Mouse (Mus musculus) heart, adult 2 months (tissue): Measurements from ENCODE around the gene Bod1l. TPM values are rescaled to one million over a fixed set of nuclear protein-coding genes. Genes with fewer than 3 reads are reported as not detected.

ENCODE experiments used
- DNase-seq, 2 experiments: peaks; one replicate each; pipeline ENCODE4 v3.0.0; 2021
- H3K27ac ChIP-seq: fragments of 200-600 bp; 2 replicates; pipeline ENCODE4 v1.8.1; 2022
- H3K27me3 ChIP-seq: fragments of 200-500 bp; 2 replicates; pipeline ENCODE4 v1.6.1; 2012; ENCODE audit warnings: mild to moderate bottlenecking, low read length, inconsistent platforms, mixed read lengths; ENCODE audit not compliant: control insufficient read depth, insufficient read depth
- H3K36me3 ChIP-seq: fragments of 200-500 bp; 2 replicates; pipeline ENCODE4 v1.6.1; 2012; ENCODE audit warnings: low read length, inconsistent platforms; ENCODE audit not compliant: control insufficient read depth, insufficient read depth
- H3K4me1 ChIP-seq: fragments of 200-500 bp; 2 replicates; pipeline ENCODE4 v1.6.1; 2011; ENCODE audit warnings: low read length; ENCODE audit not compliant: control insufficient read depth, insufficient read depth
- H3K4me3 ChIP-seq: fragments of 200-600 bp; 2 replicates; pipeline ENCODE4 v1.8.1; 2022
- H3K79me2 ChIP-seq: fragments of 200-500 bp; replicated peaks from 2 replicates; pipeline ENCODE4 v1.6.1; 2012; ENCODE audit warnings: mild to moderate bottlenecking, inconsistent platforms, low read length, moderate library complexity, mixed read lengths; ENCODE audit not compliant: control insufficient read depth, insufficient read depth
- H3K9ac ChIP-seq: fragments of 200-500 bp; 2 replicates; pipeline ENCODE4 v1.6.1; 2012; ENCODE audit warnings: low read depth, mild to moderate bottlenecking, control low read depth, inconsistent platforms, low read length, mixed read lengths
- CTCF ChIP-seq: fragments of 200-600 bp; IDR thresholded peaks from 2 replicates; pipeline ENCODE4 v1.8.1; 2022; ENCODE audit warnings: antibody characterized with exemption, mild to moderate bottlenecking, moderate library complexity
- EP300 ChIP-seq: fragments of 200-500 bp; IDR thresholded peaks from 2 replicates; pipeline ENCODE4 v1.6.1; 2011; ENCODE audit warnings: low read depth, low read length, control low read depth; ENCODE audit not compliant: insufficient read depth
- POLR2A ChIP-seq: fragments of 200-500 bp; IDR thresholded peaks from 2 replicates; pipeline ENCODE4 v1.6.1; 2011; ENCODE audit warnings: mild to moderate bottlenecking, low read depth, low read length, control low read depth; ENCODE audit not compliant: insufficient read depth
- WGBS: fragments of 180-500 bp; shearing (Covaris S2); methylation state at CpG from one replicate; pipeline ENCODE4 v1.1.7; 2018; 5-methylcytosine and 5-hydroxymethylcytosine counted together
- intact Hi-C: fragments of 180-260 bp; cut with DNase I; formaldehyde crosslinking; loops from one replicate; pipeline ENCODE4 v1.15.1; 2025
- polyA plus RNA-seq: library from polyadenylated mRNA; depleted of rRNA; stranded (reverse); fragments of >200 nt; gene quantifications from 2 replicates; pipeline ENCODE4 v1.2.3, GENCODE M21; 2012
- total RNA-seq, 2 experiments: library from RNA; stranded (reverse); gene quantifications; 2 replicates each; pipeline ENCODE4 v1.2.3; 2021

Bod1l gene
- total and polyA plus RNA-seq, 3 experiments, result 2.8 to 18.8 (median 17.8) TPM

DNA sequence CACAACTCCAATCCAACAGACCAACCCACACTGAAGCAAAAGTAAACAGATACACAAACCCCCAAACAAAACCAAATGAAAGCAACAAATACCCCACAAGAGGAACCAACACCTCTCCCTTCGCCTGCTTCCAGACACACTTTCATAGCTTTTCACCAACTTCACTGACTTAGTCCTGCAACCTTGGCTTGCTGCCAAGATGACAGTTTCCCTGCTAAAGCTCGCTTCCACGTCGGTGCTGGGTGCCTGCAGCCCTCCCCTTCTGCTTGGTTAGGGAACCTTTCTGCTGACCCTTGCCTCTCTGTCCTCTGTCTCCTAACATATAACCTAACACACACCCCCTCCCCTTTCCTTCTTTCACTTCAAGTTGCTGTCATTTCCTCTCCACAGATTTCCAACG is 1.4 kb downstream of the Bod1l start:
- H3K27ac ChIP-seq, result no peak overlapping the region
- peak overlapping the region; percentile 98 for H3K4me3 ChIP-seq
- no peaks in the 10 kb centered on the region for H3K79me2 ChIP-seq
- H3K4me1 ChIP-seq, result no peaks in the 10 kb centered on the region; the same call in 1 of the 2 replicates
- peak in 1 of 2 experiments; percentile 18 for DNase-seq
- TF ChIP-seq POLR2A (no peak), CTCF (no peak)
- peaks cover 3% of the 10 kb centered on the region for H3K36me3 ChIP-seq
- intact Hi-C loops, result no loop called here
- 4% methylated on average over 5 of the region's 5 CpGs for WGBS
- H3K9ac ChIP-seq, result no peak overlapping the region
- no peaks in the 10 kb centered on the region for H3K27me3 ChIP-seq

DNA sequence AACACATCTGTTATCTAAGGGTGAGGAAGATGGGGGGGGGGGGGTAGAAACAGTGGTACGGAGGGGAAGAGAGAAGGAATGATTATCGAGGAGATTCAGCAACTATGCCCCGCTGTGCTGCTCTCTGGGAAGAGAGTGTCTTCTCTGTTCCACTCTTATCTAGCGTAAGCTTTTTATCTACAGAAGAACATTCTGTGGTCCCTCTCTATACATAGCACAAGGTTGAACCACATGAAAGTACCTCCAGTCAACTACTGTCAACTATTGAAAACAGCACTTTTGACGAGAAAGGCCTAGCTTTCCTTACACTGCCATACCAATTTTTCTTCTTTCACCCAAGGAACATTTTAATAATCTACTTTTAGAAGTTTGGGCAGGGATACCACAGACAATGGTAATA is 2.4 kb downstream of the Bod1l start:
- Histone ChIP-seq H3K79me2 (no peaks in the 10 kb centered on the region), H3K27ac (no peak overlapping the region), H3K4me3 (no peak overlapping the region), H3K36me3 (peaks cover 3% of the 10 kb centered on the region), H3K9ac (no peak overlapping the region), H3K4me1 (no peaks in the 10 kb centered on the region; the same call in 1 of the 2 replicates), H3K27me3 (no peaks in the 10 kb centered on the region)
- no peak for DNase-seq
- intact Hi-C loops, result no loop called here
- WGBS, result 83% methylated on average over 5 of the region's 5 CpGs
- TF ChIP-seq EP300, result no peak
- no peak for TF ChIP-seq CTCF
- TF ChIP-seq POLR2A, result no peak

DNA sequence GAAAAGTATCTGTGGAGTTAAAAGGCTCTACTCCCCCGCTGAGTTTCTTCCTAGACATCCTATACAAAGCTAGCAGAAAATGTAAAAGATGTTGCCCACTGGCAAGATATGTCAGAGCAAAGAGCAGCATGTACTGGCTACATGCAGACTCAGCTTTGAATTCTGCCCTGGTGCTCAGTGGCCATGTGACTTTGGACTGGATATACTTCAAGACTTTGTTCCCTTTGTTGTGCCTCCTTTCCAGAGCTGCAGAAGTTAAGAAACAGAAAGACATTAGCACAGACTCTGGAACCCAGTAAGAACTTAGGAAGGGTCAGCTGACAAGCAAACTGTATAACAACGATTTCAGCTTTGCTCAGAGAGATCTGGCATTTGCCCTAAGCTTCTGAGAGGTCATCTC is 14.0 kb downstream of the Bod1l start:
- peaks cover 4% of the 10 kb centered on the region for H3K36me3 ChIP-seq
- WGBS, result 88% methylated on average over 2 of the region's 2 CpGs
- TF ChIP-seq CTCF (no peak), EP300 (no peak), POLR2A (no peak)

DNA sequence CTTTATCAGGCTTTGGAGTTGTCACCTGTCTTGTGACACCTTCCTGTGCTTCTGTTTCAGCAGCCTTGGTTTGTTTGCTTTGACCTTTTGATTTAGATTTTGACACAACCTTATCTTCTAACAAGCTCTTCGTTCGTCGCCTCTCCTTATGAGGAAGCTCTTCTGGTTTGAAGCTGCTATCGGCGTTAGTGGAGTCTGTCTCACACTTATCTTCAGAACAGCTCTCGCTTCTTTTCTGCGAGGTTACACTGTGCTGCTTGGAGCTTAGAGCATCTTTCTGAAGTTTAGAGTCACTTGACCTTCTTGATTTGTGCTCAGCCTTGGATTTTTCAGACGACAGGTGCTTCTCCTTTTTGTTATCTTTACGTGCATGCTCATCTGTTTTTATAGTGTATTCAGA is 23.0 kb downstream of the Bod1l start:
- no peak overlapping the region for H3K27ac ChIP-seq
- intact Hi-C loops, result no loop called here
- H3K4me3 ChIP-seq, result no peak overlapping the region
- no peaks in the 10 kb centered on the region for H3K4me1 ChIP-seq
- H3K9ac ChIP-seq, result no peak overlapping the region
- DNase-seq, result no peak
- no peaks in the 10 kb centered on the region for H3K79me2 ChIP-seq
- no peaks in the 10 kb centered on the region for H3K27me3 ChIP-seq
- peaks cover 3% of the 10 kb centered on the region for H3K36me3 ChIP-seq
- 47% methylated on average over 9 of the region's 9 CpGs for WGBS
- TF ChIP-seq CTCF (no peak), POLR2A (no peak), EP300 (no peak)

More for the DNA sequence above, 14.0 kb downstream of the Bod1l start:
- Histone ChIP-seq H3K9ac (no peak overlapping the region), H3K4me3 (no peak overlapping the region), H3K4me1 (no peaks in the 10 kb centered on the region), H3K79me2 (no peaks in the 10 kb centered on the region; the same call in 1 of the 2 replicates), H3K27ac (no peak overlapping the region), H3K27me3 (no peaks in the 10 kb centered on the region)
- intact Hi-C loops, result no loop called here
- no peak for DNase-seq

DNA sequence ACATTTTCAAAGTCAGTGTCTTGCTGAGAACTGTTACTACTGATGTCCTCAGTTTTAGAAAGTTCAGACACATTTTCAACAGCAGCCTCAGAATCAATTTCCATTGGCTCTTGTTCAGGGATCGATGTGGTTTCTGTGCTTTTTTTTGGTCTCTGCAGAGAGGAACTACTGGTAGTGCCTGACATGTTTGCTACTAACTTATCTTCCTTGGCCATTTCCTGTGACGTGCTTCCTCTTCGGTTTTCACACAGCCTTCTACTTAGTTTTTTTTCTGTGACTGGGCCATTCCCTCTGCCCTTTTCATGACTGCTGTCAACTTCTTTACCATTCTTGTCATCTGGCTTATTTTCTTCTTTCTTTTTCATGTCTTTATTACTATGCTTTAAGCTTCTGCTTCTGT is 23.6 kb downstream of the Bod1l start:
- intact Hi-C loops, result no loop called here
- TF ChIP-seq CTCF (no peak), POLR2A (no peak), EP300 (no peak)
- WGBS, result 39% methylated on average over 3 of the region's 3 CpGs
- no peaks in the 10 kb centered on the region for H3K27me3 ChIP-seq
- no peak for DNase-seq
- no peaks in the 10 kb centered on the region for H3K79me2 ChIP-seq
- H3K4me3 ChIP-seq, result no peak overlapping the region
- H3K27ac ChIP-seq, result no peak overlapping the region
- H3K9ac ChIP-seq, result no peak overlapping the region
- H3K36me3 ChIP-seq, result peaks cover 3% of the 10 kb centered on the region
- H3K4me1 ChIP-seq, result no peaks in the 10 kb centered on the region

DNA sequence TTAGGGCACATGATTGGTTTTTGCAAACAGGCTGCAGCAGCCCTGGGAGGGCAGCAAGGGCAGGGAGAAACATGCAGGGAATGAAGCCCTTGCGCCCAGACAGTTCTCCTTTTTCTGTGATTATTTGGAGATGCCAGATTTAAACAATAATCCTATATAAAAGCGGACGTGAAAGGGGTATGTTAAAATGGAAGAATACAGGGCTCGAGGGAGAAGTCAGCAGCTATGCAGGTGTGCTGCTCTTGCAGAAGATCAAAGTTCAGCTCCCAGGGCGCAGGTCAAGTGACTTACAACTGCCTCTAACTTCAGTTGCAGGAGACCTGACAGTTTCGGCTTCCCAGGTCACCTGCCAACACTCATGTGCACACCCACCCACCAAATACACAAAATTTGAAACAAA is 31.6 kb downstream of the Bod1l start:
- WGBS, result 96% methylated on average over 6 of the region's 6 CpGs

More for the DNA sequence above, 31.6 kb downstream of the Bod1l start:
- H3K4me1 ChIP-seq, result no peaks in the 10 kb centered on the region
- intact Hi-C loops, result no loop called here
- no peak overlapping the region for H3K4me3 ChIP-seq
- H3K27me3 ChIP-seq, result no peaks in the 10 kb centered on the region
- H3K36me3 ChIP-seq, result peaks cover 4% of the 10 kb centered on the region
- no peak overlapping the region for H3K27ac ChIP-seq
- TF ChIP-seq CTCF (no peak), EP300 (no peak), POLR2A (no peak)
- no peak overlapping the region for H3K9ac ChIP-seq
- no peak for DNase-seq
- H3K79me2 ChIP-seq, result no peaks in the 10 kb centered on the region
